Mouse (Mus musculus): ENCODE results near the gene Cd2bp2. TPM values are rescaled to one million over a fixed set of nuclear protein-coding genes. Genes with fewer than 3 reads are reported as not detected.
A peak's percentile ranks its signal among the peaks of the same experiment; 100 is the strongest.

Gene Cd2bp2
- total RNA-seq, 2 experiments from 2014 or later: 73.9 to 84.5 TPM

DNA sequence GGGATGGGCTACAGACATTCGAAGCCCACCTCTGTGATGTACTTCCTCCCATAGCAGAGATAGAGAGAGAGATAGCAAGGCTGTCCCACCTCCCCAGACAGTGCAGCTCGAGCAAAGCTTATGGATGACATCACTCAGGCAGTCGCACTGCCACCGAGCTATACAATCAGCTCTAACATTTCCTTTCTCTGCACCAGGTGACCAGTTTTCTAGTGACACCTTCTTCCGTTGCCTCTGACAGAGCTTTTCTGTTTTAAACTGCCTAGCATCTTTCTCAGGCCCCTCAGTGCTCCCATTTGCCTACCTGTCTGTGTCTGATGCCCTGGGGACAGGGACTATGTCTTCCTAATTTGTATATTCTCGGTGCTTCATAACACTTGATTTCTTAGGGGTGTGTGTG, 24.6 kb upstream of the Cd2bp2 start:
- DNase-seq (ENCODE audit: low spot score in 2 of 2): no peak
- intact Hi-C loops (cut with DNase I): no loop called here

GRCm38 (mm10) chr7:127218670-127219069, 22.8 kb upstream of the Cd2bp2 start:
- no peak for DNase-seq (ENCODE audit: low spot score in 2 of 2)
- intact Hi-C loops (cut with DNase I): no loop called here

GRCm38 (mm10) chr7:127217901-127218642, 22.2 kb upstream of the Cd2bp2 start:
- intact Hi-C loops (cut with DNase I): no loop called here
- no peak for DNase-seq (ENCODE audit: low spot score in 2 of 2)

- intact Hi-C loops (cut with DNase I): no loop called here
- no peak for DNase-seq (ENCODE audit: low spot score in 2 of 2)
Observed at GRCm38 (mm10) chr7:127217475-127217874, 21.6 kb upstream of the Cd2bp2 start.

- intact Hi-C loops (cut with DNase I): no loop called here
- DNase-seq (ENCODE audit: low spot score in 2 of 2): no peak
Observed at GRCm38 (mm10) chr7:127216307-127216706, 20.5 kb upstream of the Cd2bp2 start.

GRCm38 (mm10) chr7:127214981-127215871, 19.4 kb upstream of the Cd2bp2 start:
- intact Hi-C loops (cut with DNase I): no loop called here
- DNase-seq (ENCODE audit: low spot score in 2 of 2): peak; percentile 50 to 57

- intact Hi-C loops (cut with DNase I): no loop called here
Observed at GRCm38 (mm10) chr7:127214521-127214920, 18.7 kb upstream of the Cd2bp2 start.

GRCm38 (mm10) chr7:127213930-127214329, 18.1 kb upstream of the Cd2bp2 start:
- DNase-seq (ENCODE audit: low spot score in 2 of 2): peak in 1 of 2 experiments; percentile 56
- intact Hi-C loops (cut with DNase I): no loop called here

More at GRCm38 (mm10) chr7:127214521-127214920, 18.7 kb upstream of the Cd2bp2 start:
- DNase-seq (ENCODE audit: low spot score in 2 of 2): no peak

GRCm38 (mm10) chr7:127213485-127213884, 17.6 kb upstream of the Cd2bp2 start:
- DNase-seq (ENCODE audit: low spot score in 2 of 2): peak in 1 of 2 experiments; percentile 45
- intact Hi-C loops (cut with DNase I): no loop called here

DNA sequence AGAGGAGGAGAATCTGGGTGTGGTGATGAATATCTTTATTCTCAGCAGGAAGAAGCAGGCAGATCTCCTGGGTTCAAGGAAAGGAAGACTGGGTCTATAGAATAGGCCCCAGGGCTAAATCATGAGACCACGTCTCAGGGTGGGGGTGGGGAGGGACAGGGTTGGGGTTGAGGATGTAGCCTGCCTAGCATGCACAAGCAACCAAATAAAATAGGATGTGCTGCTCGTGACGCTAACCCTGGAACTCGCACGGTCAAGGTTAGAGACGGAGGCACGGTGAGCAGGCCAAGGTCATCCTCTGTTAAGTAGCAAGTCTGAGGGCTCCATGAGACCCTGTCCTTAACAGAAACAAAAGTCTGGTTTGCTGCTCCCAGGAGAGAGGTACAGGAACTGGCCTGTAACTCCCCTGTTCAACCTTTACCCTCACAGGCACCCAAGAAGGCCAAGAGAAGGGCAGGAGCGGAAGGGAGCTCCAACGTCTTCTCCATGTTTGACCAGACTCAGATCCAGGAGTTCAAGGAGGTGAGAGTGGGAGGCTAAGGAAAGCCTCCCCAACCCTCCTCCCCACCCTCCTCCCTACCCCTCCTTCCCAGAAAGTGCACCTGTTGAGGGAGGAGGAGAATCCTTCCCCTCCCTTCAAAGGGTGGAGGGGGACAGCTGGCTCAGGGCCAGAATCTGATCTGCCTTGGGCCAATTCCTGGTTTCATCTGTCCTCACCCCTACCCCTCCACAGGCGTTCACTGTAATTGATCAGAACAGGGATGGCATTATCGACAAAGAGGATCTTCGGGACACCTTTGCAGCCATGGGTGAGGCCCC, 16.8 kb upstream of the Cd2bp2 start:
- no peak for DNase-seq (ENCODE audit: low spot score in 2 of 2)

GRCm38 (mm10) chr7:127211014-127211745, 15.3 kb upstream of the Cd2bp2 start:
- intact Hi-C loops (cut with DNase I): no loop called here

More for the DNA sequence above, 16.8 kb upstream of the Cd2bp2 start:
- intact Hi-C loops (cut with DNase I): no loop called here

DNA sequence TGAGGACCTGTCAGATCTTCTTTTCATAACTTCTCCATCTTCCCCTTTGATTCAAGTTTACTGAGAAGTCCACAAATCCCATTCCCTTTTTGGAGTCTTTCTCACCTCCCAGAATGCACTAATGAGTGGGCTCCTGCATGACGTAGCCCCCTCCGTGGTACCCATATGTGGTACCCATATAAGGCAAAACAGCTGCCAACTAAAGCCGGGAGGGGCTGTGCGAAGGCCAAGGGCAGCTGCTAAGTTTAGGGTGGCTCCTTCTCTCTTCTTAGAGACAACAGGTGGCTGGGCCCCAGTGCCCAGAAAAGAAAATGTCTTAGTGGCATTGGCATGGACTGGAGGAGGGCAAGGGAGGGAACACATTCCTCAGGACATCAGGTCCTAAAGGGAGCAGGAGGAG, 14.4 kb upstream of the Cd2bp2 start:
- intact Hi-C loops (cut with DNase I): no loop called here
- no peak for DNase-seq (ENCODE audit: low spot score in 2 of 2)

More at GRCm38 (mm10) chr7:127211014-127211745, 15.3 kb upstream of the Cd2bp2 start:
- no peak for DNase-seq (ENCODE audit: low spot score in 2 of 2)

- no peak for DNase-seq (ENCODE audit: low spot score in 2 of 2)
- intact Hi-C loops (cut with DNase I): no loop called here
Observed at GRCm38 (mm10) chr7:127209851-127210250, 14.0 kb upstream of the Cd2bp2 start.

DNA sequence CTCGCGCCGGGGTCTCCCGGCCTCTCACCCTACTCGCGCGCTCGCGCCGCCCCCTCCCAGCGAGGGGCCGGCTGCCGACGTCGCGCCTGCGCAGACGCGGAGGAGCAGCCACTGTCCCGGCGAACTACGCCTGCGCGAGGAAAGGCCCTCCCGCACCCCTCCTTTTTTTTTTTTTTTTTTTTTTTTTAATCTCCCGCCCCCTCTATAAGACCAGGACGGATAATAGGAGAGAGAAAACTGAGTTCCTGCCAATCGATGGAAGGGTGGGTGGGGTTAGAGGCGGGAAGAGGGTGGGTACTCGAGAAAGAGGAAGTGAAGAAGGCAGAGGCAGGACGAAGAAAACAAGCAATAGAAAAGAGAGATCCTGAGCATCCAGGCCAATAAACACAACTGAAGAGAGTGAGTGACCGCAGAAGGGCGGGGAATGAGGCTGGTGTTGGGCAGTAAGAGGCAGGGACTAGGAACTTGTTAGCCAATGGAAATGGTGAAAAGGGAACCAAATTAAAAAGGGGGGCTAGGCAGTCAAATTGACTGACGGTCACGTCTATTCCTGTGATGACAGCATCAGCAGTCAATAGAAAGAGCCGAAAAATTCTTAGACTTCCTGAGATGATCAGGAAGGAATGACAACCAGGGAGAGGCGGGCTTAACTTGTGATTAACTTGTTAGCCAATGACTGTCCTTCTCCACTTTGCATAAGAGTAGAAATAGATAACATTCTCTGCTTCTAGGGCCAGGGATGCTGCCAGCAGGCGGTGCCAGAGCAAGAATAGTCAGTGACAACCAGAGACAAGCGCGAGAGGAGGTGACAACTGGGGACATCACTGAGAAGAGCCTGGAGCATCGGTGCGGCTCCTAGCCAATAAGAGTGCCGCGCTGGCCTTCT, 12.9 kb upstream of the Cd2bp2 start, which contains the start of gene Mylpf:
Gene Mylpf, plus strand, starts transcription at position 338 of the 886 bp plus-strand sequence.
- intact Hi-C loops (cut with DNase I): no loop called here
- DNase-seq (ENCODE audit: low spot score in 2 of 2): peak; percentile 93 to 98

GRCm38 (mm10) chr7:127208295-127208552, 12.4 kb upstream of the Cd2bp2 start, which contains the start of gene Tbc1d10b:
Tbc1d10b (minus strand) TSS chr7:127208468.
- intact Hi-C loops (cut with DNase I): no loop called here
- no peak for DNase-seq (ENCODE audit: low spot score in 2 of 2)

GRCm38 (mm10) chr7:127207374-127208294, 11.8 kb upstream of the Cd2bp2 start:
- intact Hi-C loops (cut with DNase I): no loop called here
- DNase-seq (ENCODE audit: low spot score in 2 of 2): no peak

GRCm38 (mm10) chr7:127206606-127207005, 10.8 kb upstream of the Cd2bp2 start:
- no peak for DNase-seq (ENCODE audit: low spot score in 2 of 2)
- intact Hi-C loops (cut with DNase I): no loop called here

All from left cerebral cortex, postnatal 14 days (tissue).